Mouse (Mus musculus) stomach, postnatal 0 days (tissue): ENCODE results near the gene Mtg1. TPM values are rescaled to one million over a fixed set of nuclear protein-coding genes. Genes with fewer than 3 reads are reported as not detected.

Source experiments
- ATAC-seq: fragments of 200-750 bp; cut with Nextera tagmentation; 2 replicates; pipeline ENCODE4 v1.8.0; 2017; ENCODE audit not compliant: low FRiP score, low TSS enrichment
- DNase-seq: peaks from one replicate; pipeline ENCODE4 v3.0.0-alpha.2; 2016; ENCODE audit warnings: low spot score
- H3K27ac ChIP-seq: fragments of 300-500 bp; sonication (generic); replicated peaks from 2 replicates; pipeline ENCODE4 v1.5.1; 2014; ENCODE audit warnings: mild to moderate bottlenecking, control low read depth
- H3K27me3 ChIP-seq: fragments of 300-500 bp; sonication (generic); 2 replicates; pipeline ENCODE4 v1.6.1; 2014; ENCODE audit warnings: low read length; ENCODE audit not compliant: control insufficient read depth, insufficient read depth
- H3K36me3 ChIP-seq: fragments of 300-500 bp; sonication (generic); 2 replicates; pipeline ENCODE4 v1.6.1; 2014; ENCODE audit warnings: low read length, mixed read lengths; ENCODE audit not compliant: control insufficient read depth, insufficient read depth
- H3K4me1 ChIP-seq: fragments of 300-500 bp; sonication (generic); replicated peaks from 2 replicates; pipeline ENCODE4 v1.6.1; 2014; ENCODE audit warnings: antibody characterized with exemption; ENCODE audit not compliant: control insufficient read depth, insufficient read depth
- H3K4me2 ChIP-seq: fragments of 300-500 bp; sonication (generic); replicated peaks from 2 replicates; pipeline ENCODE4 v1.6.1; 2014; ENCODE audit warnings: low read depth, mild to moderate bottlenecking, control low read depth, moderate library complexity
- H3K4me3 ChIP-seq: fragments of 300-500 bp; sonication (generic); 2 replicates; pipeline ENCODE4 v1.5.1; 2014; ENCODE audit warnings: low read depth, low read length, control low read depth
- H3K9ac ChIP-seq: fragments of 300-500 bp; sonication (generic); 2 replicates; pipeline ENCODE4 v1.6.1; 2014; ENCODE audit warnings: mild to moderate bottlenecking, low read length, control low read depth, mixed read lengths
- H3K9me3 ChIP-seq: fragments of 300-500 bp; sonication (generic); 2 replicates; pipeline ENCODE4 v1.6.1; 2016; ENCODE audit warnings: low read length; ENCODE audit not compliant: control insufficient read depth
- CTCF ChIP-seq: IDR thresholded peaks from 2 replicates; pipeline ENCODE4 v1.5.1; 2016; ENCODE audit warnings: antibody characterized with exemption, low read depth, mild to moderate bottlenecking, moderate library complexity
- EP300 ChIP-seq: optimal IDR thresholded peaks from 2 replicates; pipeline ENCODE3; 2016; ENCODE audit warnings: antibody characterized with exemption
- WGBS: fragments of 180-500 bp; shearing (Covaris S2); extraction: QIAGEN DNeasy Blood & Tissue Kit; methylation state at CpG from one replicate; pipeline ENCODE4 v1.1.7; 2014; 5-methylcytosine and 5-hydroxymethylcytosine counted together
- polyA plus RNA-seq: library from polyadenylated mRNA; unstranded; fragments of >200 nt; fragmentation: Nextera tagmentation; extraction: Ambion mirVana; gene quantifications from 2 replicates; pipeline ENCODE4 v1.2.1, GENCODE M21; 2015

Gene Mtg1
- polyA plus RNA-seq, 1 experiment from 2014 or later, result 20.6 TPM

DNA sequence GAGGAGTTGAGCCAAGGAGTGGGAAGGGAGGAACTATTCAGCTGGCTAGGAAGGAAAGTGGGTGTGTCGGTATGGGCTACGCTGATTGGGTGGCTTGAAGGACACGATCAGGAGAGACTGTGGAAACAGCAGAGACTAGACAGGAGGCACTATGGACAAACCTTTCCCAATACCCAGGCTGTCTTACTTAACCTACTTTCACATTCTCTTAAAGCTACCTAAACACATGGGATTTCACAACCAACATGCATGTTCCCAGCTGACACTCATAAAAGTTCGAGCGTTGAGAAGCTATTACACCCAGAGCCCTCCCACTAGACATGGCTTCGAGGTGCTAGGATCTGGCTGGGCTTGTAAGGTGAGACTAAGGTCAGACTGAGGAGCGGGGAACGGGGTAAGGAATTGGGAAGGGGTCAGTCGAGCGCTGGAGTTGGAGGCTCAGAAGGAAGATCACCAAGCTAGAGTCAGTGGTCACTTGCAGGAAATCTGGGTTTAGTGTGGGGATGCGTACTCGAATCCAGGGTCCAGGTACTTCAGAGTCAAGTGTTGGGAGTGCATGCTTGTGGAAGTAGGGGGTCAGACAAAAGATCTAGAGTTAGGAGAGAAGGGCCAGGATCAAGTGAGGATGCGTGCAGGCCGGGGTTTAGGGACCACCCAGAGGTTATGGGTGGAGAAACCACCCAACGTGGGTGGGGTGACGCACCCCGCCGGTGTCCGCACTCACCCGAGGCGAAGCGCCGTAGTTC lies 21.6 kb upstream of the Mtg1 start, which contains the start of gene Paox:
Paox (plus strand) TSS at position 217 of the 746 bp plus-strand sequence.
- peak; percentile 79 for ATAC-seq
- peaks cover 11% of the 10 kb centered on the region for H3K36me3 ChIP-seq
- H3K9me3 ChIP-seq, result no peaks in the 10 kb centered on the region
- H3K4me3 ChIP-seq, result peak within 1 kb of the TSS; percentile 81
- under 1% methylated on average over 23 of the region's 23 CpGs for WGBS
- peak; percentile 35; the same call in 1 of the 2 replicates for TF ChIP-seq CTCF
- TF ChIP-seq EP300, result no peak
- peak within 1 kb of the TSS; percentile 94 for H3K27ac ChIP-seq
- DNase-seq, result peak; percentile 72
- peak within 1 kb of the TSS; percentile 88 for H3K4me2 ChIP-seq
- H3K27me3 ChIP-seq, result no peaks in the 10 kb centered on the region
- no peaks in the 10 kb centered on the region for H3K4me1 ChIP-seq
- peak within 1 kb of the TSS; percentile 82 for H3K9ac ChIP-seq

DNA sequence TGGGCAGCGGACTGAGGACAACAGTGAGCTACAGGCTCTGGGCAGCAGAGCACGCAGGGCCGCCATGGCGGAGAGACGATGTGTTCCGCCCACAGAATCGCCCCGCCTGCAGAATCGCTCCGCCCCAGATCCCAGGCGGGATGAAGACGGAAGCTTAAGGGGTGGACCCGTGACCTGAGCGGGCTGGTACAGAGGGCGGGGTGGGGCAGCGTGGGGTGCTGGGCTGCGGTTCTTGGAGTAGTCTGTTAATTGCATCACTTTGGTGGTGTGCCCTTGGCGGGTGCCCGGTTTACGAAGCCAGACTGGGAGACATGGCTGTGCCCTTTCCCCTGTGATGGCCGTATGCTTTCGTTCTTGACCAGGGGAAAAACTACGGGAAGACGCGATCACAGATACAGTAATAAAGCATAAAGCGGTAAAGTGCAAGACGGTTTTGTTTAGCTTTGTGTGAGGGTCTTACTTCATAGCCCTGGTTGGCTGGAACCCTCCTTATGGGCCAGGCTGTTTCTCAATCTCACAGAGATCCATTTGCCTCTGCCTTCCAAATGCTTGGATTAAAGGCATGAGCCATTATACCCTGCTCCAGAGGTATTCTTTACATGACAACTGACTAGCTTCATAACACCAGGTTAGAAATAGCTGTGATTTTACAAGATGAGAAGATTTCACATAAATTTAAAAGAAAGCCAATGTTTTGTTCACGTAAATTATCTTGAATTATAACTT lies 20.9 kb upstream of the Mtg1 start, which contains the start of gene Echs1:
Echs1 (minus strand) TSS at position 148 of the 726 bp plus-strand sequence.
- WGBS, result 3% methylated on average over 28 of the region's 28 CpGs
- H3K27me3 ChIP-seq, result no peaks in the 10 kb centered on the region
- peak within 1 kb of the TSS; percentile 81 for H3K4me3 ChIP-seq
- H3K4me2 ChIP-seq, result peak within 1 kb of the TSS; percentile 88
- H3K9ac ChIP-seq, result peak within 1 kb of the TSS; percentile 82
- ATAC-seq, result peak; percentile 96
- peaks cover 9% of the 10 kb centered on the region; the same call in 1 of the 2 replicates for H3K36me3 ChIP-seq
- peak within 1 kb of the TSS; percentile 94 for H3K27ac ChIP-seq
- H3K9me3 ChIP-seq, result no peaks in the 10 kb centered on the region
- no peak for TF ChIP-seq EP300
- no peak; the same call in 1 of the 2 replicates for TF ChIP-seq CTCF
- no peaks in the 10 kb centered on the region for H3K4me1 ChIP-seq
- peak; percentile 95 for DNase-seq

DNA sequence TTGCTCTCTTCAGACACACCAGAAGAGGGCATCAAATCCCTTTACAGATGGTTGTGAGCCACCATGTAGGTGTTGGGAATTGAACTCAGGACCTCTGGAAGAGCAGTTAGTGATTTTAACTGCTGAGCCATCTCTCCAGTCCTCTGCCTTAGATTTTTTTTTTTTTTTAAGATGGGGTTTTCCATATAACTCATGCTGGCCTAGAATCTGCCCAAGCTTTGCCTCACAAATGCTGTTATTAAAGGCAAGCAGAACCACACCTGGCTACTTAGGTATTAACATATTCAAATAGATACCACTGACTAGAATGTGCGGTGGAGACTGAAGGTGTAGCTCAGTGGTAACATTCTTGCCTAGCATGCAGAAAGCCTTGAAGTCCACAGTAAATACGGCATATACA lies 16.9 kb upstream of the Mtg1 start:
- ATAC-seq, result no peak
- WGBS, result 83% methylated on average over 2 of the region's 2 CpGs

DNA sequence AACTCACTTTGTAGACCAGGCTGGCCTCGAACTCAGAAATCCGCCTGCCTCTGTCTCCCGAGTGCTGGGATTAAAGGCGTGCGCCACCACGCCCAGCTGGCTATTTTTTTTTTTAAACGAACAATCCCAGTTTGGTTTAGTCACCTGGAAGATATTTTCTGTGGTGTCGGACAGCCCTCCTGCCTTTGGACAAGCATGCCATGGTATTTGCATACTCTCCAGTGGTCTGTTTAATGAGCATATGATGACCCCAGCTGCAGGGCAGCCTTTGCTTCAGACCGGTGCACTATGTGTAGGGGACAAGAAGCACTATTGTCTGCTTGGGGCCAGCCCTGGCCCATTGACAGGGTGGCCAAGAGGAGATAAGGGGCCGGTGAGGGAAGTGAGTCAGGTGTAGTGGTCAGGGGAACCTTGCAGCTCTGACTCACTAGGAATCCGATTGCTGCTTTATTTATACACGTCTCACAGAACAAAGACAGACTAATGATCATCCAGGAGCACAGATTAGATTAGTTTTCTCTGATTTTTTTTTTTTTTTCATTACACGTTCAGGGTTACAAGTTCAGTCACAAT lies 15.9 kb upstream of the Mtg1 start:
- Histone ChIP-seq H3K36me3 (no peaks in the 10 kb centered on the region), H3K9me3 (no peaks in the 10 kb centered on the region), H3K4me1 (no peaks in the 10 kb centered on the region), H3K9ac (no peak overlapping the region), H3K4me3 (no peak overlapping the region), H3K27me3 (no peaks in the 10 kb centered on the region), H3K4me2 (no peak overlapping the region), H3K27ac (0 out of 2 replicates have a peak overlapping the region, but pooled peaks have one; percentile 45)
- no peak for TF ChIP-seq EP300
- no peak for TF ChIP-seq CTCF
- ATAC-seq, result peak; percentile 81
- 57% methylated on average over 11 of the region's 13 CpGs for WGBS
- DNase-seq, result peak; percentile 74

More for the DNA sequence above, 16.9 kb upstream of the Mtg1 start:
- no peaks in the 10 kb centered on the region for H3K9me3 ChIP-seq
- no peak overlapping the region for H3K4me3 ChIP-seq
- no peak overlapping the region for H3K27ac ChIP-seq
- TF ChIP-seq CTCF (no peak), EP300 (no peak)
- no peaks in the 10 kb centered on the region for H3K36me3 ChIP-seq
- no peaks in the 10 kb centered on the region for H3K27me3 ChIP-seq
- no peak overlapping the region for H3K9ac ChIP-seq
- H3K4me2 ChIP-seq, result no peak overlapping the region
- no peak for DNase-seq
- H3K4me1 ChIP-seq, result no peaks in the 10 kb centered on the region

DNA sequence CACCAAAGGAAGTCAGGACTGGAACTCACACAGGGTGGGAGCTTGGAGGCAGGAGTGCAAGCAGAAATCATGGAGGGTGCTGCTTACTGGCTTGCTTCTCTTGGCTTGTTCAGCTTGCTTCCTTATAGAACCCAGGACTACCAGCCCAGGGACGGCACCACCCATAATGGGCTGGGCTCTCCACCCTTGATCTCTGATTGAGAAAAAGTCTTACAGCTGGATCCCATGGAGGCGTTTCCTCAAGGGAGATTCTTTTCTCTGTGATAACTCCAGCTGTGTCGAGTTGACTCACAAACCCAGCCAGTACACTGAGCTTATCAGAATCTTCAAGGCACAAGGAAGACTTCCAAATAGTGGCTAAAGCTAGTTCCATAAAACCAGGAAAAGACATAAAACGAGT lies 14.6 kb upstream of the Mtg1 start:
- Histone ChIP-seq H3K4me1 (peaks cover 3% of the 10 kb centered on the region; the same call in 1 of the 2 replicates), H3K4me3 (no peak overlapping the region), H3K9ac (no peak overlapping the region), H3K27ac (peak overlapping the region; percentile 9; the same call in 1 of the 2 replicates), H3K4me2 (no peak overlapping the region), H3K36me3 (no peaks in the 10 kb centered on the region), H3K27me3 (no peaks in the 10 kb centered on the region), H3K9me3 (no peaks in the 10 kb centered on the region)
- TF ChIP-seq EP300, result no peak
- no peak for TF ChIP-seq CTCF
- DNase-seq (peak; percentile 57), ATAC-seq (no peak)
- WGBS, result 21% methylated on average over 4 of the region's 4 CpGs
